Mouse (Mus musculus): ENCODE data around the gene Fbxw22.

DNA sequence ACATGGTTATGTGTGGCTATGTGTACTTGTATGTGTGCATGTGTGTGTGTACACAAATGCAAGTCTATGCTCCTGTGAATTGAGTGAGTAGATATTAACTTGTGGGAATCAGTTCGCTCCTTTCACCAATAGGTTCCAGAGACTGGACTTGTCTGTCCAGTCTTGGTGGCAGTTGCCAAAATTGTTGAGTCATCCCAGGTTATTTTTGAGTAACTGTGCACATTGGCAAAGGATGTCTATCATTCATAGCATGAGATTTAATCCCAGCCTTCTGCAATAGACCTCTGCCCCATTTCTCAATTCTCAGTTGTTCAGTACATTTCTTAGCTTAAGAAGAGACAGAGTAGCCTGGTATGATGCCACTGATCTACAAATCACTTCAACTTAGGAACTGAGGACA is 28.9 kb upstream of the Fbxw22 start:
- TF ChIP-seq POLR2A (IDR thresholded peaks at IDR 0.05; ENCODE audit: low read depth, low read length), result no peak
- no peak for TF ChIP-seq CTCF (IDR thresholded peaks at IDR 0.05; ENCODE audit: extremely low read depth, insufficient read length, insufficient replicate concordance, low read depth, low read length)
